Mouse (Mus musculus): ENCODE data around the gene Prr23a1. TPM values are rescaled to one million over a fixed set of nuclear protein-coding genes. Genes with fewer than 3 reads are reported as not detected.

Prr23a1 gene
- total and polyA plus RNA-seq, 3 experiments, result not detected

DNA sequence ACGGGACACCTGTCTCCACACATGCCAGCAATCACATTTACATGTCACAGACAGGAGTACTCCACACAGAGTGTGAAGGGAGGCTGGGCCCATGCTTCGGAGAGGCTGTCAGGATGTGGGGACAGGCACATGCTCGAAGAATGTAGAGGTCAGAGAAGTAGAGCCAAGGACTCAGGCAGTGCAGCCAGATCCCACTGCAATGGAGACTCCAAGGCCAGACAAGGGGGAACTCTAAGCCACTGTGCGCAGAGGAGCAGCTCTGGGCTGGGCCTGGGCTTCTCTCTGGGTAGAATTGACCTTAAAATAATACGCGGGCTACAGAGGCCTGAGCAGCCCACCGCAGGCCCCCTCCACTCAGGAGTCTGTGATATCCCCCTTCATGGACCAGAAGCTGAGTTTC lies 24.7 kb upstream of the Prr23a1 start:
- no peak for DNase-seq (ENCODE audit: low read depth, low spot score)
- Histone ChIP-seq H3K4me3 (ENCODE audit: control insufficient read depth in 1 of 2, insufficient read depth in 1 of 2, low read depth in 2 of 2, low read length in 2 of 2) (no peak overlapping the region), H3K9me3 (replicated peaks; ENCODE audit: insufficient read depth, low read length) (no peaks in the 10 kb centered on the region), H3K27me3 (ENCODE audit: control insufficient read depth in 1 of 2, insufficient read depth in 2 of 2, low read length in 2 of 2) (no peaks in the 10 kb centered on the region), H3K36me3 (ENCODE audit: control insufficient read depth in 1 of 2, insufficient read depth in 2 of 2, low read length in 2 of 2) (no peaks in the 10 kb centered on the region), H3K9ac (ENCODE audit: control insufficient read depth, low read depth, low read length, poor library complexity, severe bottlenecking) (no peak overlapping the region), H3K27ac (ENCODE audit: control insufficient read depth, low read depth, low read length) (no peak overlapping the region), H3K79me2 (ENCODE audit: control insufficient read depth, insufficient read depth, low read length, poor library complexity) (no peaks in the 10 kb centered on the region), H3K4me1 (ENCODE audit: control insufficient read depth in 1 of 2, insufficient read depth in 2 of 2, low read length in 2 of 2) (no peaks in the 10 kb centered on the region)
- TF ChIP-seq MAZ (IDR thresholded peaks at IDR 0.05; ENCODE audit: low read depth, low read length) (no peak), MAFK (IDR thresholded peaks at IDR 0.05; ENCODE audit: borderline replicate concordance, low read depth, low read length) (no peak), UBTF (IDR thresholded peaks at IDR 0.05; ENCODE audit: borderline replicate concordance, insufficient read depth, low read depth, low read length) (no peak), TAL1 (IDR thresholded peaks at IDR 0.05; ENCODE audit: low read length) (no peak), TCF12 (IDR thresholded peaks at IDR 0.05; ENCODE audit: low read depth, low read length) (no peak)

DNA sequence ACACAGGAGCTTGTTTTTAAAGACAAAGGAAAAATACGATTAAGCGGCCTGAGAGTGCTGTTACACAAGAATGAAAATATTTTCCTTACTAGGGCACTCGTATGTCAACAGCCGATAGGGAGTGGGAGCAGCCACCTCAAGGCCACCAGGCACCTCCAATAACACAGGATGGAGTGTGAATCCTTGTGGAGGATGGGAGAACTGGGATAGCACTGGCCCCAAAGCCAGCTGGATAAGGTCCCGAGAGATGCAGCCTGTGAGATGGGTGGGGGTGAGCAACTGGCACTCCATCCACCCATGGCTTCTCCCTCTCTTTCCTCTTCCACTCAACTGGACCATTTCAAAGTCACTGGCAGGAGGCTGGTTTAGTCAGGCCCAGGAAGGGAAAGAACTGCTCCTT lies 23.3 kb upstream of the Prr23a1 start:
- H3K9me3 ChIP-seq (replicated peaks; ENCODE audit: insufficient read depth, low read length), result no peaks in the 10 kb centered on the region
- no peak for DNase-seq (ENCODE audit: low read depth, low spot score)
- H3K27ac ChIP-seq (ENCODE audit: control insufficient read depth, low read depth, low read length), result no peak overlapping the region
- H3K4me3 ChIP-seq (ENCODE audit: control insufficient read depth in 1 of 2, insufficient read depth in 1 of 2, low read depth in 2 of 2, low read length in 2 of 2), result no peak overlapping the region
- H3K79me2 ChIP-seq (ENCODE audit: control insufficient read depth, insufficient read depth, low read length, poor library complexity), result no peaks in the 10 kb centered on the region
- no peaks in the 10 kb centered on the region for H3K4me1 ChIP-seq (ENCODE audit: control insufficient read depth in 1 of 2, insufficient read depth in 2 of 2, low read length in 2 of 2)
- H3K36me3 ChIP-seq (ENCODE audit: control insufficient read depth in 1 of 2, insufficient read depth in 2 of 2, low read length in 2 of 2), result no peaks in the 10 kb centered on the region
- H3K27me3 ChIP-seq (ENCODE audit: control insufficient read depth in 1 of 2, insufficient read depth in 2 of 2, low read length in 2 of 2), result no peaks in the 10 kb centered on the region
- TF ChIP-seq ZMIZ1 (IDR thresholded peaks at IDR 0.05; ENCODE audit: low read depth, low read length) (no peak), NRF1 (IDR thresholded peaks at IDR 0.05; ENCODE audit: insufficient read depth, low read depth, low read length, poor library complexity, severe bottlenecking) (no peak), MAX (IDR thresholded peaks at IDR 0.05; ENCODE audit: low read length) (no peak), POLR2AphosphoS2 (IDR thresholded peaks at IDR 0.05; ENCODE audit: low read length) (no peak), GABPA (IDR thresholded peaks at IDR 0.05; ENCODE audit: low read depth, low read length) (no peak), BHLHE40 (IDR thresholded peaks at IDR 0.05; ENCODE audit: borderline replicate concordance, low read depth, low read length) (no peak)
- no peak overlapping the region for H3K9ac ChIP-seq (ENCODE audit: control insufficient read depth, low read depth, low read length, poor library complexity, severe bottlenecking)

DNA sequence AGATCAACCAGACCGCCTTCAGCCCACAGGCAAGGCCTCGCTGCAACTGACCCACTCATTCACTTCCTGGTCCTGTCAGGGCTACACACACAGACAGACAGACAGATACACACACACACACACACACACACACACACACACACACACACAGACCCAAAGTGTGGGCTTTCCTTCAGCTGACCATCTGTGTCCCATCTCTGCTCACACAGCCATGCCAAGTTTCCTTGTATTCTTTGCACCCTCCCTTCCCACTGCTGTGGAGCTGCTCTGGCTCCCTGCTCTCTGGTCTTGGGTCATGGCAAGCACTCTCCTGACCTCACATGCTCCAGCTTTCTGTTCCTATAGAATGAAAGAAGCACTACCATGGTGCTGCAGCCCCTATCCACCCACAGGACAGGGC lies 22.8 kb upstream of the Prr23a1 start:
- no peak for TF ChIP-seq GABPA (IDR thresholded peaks at IDR 0.05; ENCODE audit: low read depth, low read length)
- no peak for TF ChIP-seq GATA1 (IDR thresholded peaks at IDR 0.05; ENCODE audit: low read depth, low read length)
- no peak for TF ChIP-seq NELFE (IDR thresholded peaks at IDR 0.05; ENCODE audit: low read depth, low read length)
- TF ChIP-seq KAT2A (conservative IDR thresholded peaks at IDR 0.05; ENCODE audit: low read depth, low read length), result no peak

More for the DNA sequence above, 22.8 kb upstream of the Prr23a1 start:
- Histone ChIP-seq H3K36me3 (ENCODE audit: control insufficient read depth in 1 of 2, insufficient read depth in 2 of 2, low read length in 2 of 2) (no peaks in the 10 kb centered on the region), H3K4me3 (ENCODE audit: control insufficient read depth in 1 of 2, insufficient read depth in 1 of 2, low read depth in 2 of 2, low read length in 2 of 2) (no peak overlapping the region), H3K4me1 (ENCODE audit: control insufficient read depth in 1 of 2, insufficient read depth in 2 of 2, low read length in 2 of 2) (no peaks in the 10 kb centered on the region), H3K27ac (ENCODE audit: control insufficient read depth, low read depth, low read length) (no peak overlapping the region), H3K9me3 (replicated peaks; ENCODE audit: insufficient read depth, low read length) (no peaks in the 10 kb centered on the region), H3K79me2 (ENCODE audit: control insufficient read depth, insufficient read depth, low read length, poor library complexity) (no peaks in the 10 kb centered on the region), H3K9ac (ENCODE audit: control insufficient read depth, low read depth, low read length, poor library complexity, severe bottlenecking) (no peak overlapping the region), H3K27me3 (ENCODE audit: control insufficient read depth in 1 of 2, insufficient read depth in 2 of 2, low read length in 2 of 2) (no peaks in the 10 kb centered on the region)
- no peak for DNase-seq (ENCODE audit: low read depth, low spot score)
